Mouse (Mus musculus) hematopoietic stem cell, adult 5-6 weeks (primary cell): ENCODE results near the gene Abcf2. TPM values are rescaled to one million over a fixed set of nuclear protein-coding genes. Genes with fewer than 3 reads are reported as not detected.
A peak's percentile ranks its signal among the peaks of the same experiment; 100 is the strongest.

Experiments
- ATAC-seq, 2 experiments: fragments of 125-278 bp in 1 of 2; replicated peaks in 1 of 2; 2 replicates each; pipeline ENCODE4 v1.8.0; 2016 to 2017; ENCODE audit warnings: inconsistent platforms in 2 of 2, mild to moderate bottlenecking in 2 of 2, moderate number of reproducible peaks in 2 of 2, low read depth in 1 of 2, moderate TSS enrichment in 1 of 2; ENCODE audit not compliant: low FRiP score in 2 of 2, poor library complexity in 2 of 2, severe bottlenecking in 2 of 2, insufficient read depth in 1 of 2, low TSS enrichment in 1 of 2
- total RNA-seq: library from RNA; stranded (forward); fragments of 172-1452, 232-1000 nt; gene quantifications from 2 replicates; pipeline ENCODE4 v1.2.3, GENCODE M21; 2017

Gene Abcf2
- total RNA-seq, result 75.0 and 89.8 TPM in 2 replicates

- ATAC-seq, result peak; percentile 92 to 95
These were observed at the start of gene Abcf2 for GRCm38 (mm10) chr5:24577183-24577929. TSS of gene Abcf2 (minus strand) at chr5:24577467.

DNA sequence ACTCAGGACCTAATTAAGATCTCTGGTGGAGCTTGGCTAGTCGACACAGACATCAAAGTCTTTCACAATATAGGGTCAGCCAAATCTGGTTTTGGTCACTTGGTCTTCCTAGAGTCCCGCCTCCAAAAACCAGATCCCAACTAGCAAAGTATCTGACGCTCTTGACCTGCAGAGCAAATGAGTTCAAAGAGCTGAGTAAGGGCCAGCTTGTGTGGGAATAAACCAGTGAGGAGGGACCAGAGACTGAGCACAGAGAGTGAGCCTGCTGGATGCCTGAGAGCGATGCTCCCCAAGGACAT is 47.5 kb upstream of the Abcf2 start:
- ATAC-seq, result no peak

DNA sequence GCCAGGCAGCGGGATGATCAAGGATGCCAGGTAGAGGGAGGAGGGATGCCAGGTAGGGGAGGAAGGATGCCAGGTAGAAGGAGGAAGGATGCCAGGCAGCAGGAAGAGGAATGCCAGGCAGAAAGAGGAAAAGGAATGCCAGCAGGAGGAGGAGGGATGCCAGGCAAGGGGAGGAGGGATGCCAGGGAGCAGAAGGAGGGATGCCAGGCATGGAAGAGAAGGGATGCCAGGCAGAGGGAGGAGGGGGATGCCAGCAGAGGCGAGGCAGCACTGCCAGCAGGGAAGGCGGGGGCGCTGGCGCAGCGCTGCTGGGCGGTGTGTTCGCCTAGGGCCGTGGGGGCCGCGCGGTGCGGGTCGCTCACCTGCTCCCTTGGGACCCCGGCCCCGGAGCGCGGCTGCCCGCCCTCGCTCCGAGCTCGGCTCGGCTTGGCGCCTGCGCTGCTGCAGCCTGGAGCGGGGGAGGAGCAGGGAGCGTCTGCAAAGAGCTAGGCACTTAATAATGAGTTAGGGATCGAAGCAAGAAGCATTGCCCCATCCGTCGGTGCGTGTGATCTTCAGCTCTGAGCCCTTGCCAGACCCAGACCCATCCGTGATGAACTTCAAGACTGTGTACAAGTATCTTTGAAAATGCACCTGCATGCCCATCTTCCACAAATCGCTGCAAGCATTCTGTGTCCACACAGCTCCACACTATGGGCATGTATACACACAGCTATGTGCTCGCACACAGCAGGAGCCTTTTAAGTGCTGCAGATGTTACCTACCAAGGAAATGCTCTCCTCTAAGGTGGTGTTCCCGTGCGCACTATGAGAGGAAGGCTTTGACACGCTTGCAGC is 46.9 kb upstream of the Abcf2 start, which contains the start of gene Smarcd3:
Gene Smarcd3, minus strand, starts transcription at position 426 of the 836 bp plus-strand sequence.
- ATAC-seq, result peak in 1 of 2 experiments; percentile 47; a peak in 1 of 4 replicates

DNA sequence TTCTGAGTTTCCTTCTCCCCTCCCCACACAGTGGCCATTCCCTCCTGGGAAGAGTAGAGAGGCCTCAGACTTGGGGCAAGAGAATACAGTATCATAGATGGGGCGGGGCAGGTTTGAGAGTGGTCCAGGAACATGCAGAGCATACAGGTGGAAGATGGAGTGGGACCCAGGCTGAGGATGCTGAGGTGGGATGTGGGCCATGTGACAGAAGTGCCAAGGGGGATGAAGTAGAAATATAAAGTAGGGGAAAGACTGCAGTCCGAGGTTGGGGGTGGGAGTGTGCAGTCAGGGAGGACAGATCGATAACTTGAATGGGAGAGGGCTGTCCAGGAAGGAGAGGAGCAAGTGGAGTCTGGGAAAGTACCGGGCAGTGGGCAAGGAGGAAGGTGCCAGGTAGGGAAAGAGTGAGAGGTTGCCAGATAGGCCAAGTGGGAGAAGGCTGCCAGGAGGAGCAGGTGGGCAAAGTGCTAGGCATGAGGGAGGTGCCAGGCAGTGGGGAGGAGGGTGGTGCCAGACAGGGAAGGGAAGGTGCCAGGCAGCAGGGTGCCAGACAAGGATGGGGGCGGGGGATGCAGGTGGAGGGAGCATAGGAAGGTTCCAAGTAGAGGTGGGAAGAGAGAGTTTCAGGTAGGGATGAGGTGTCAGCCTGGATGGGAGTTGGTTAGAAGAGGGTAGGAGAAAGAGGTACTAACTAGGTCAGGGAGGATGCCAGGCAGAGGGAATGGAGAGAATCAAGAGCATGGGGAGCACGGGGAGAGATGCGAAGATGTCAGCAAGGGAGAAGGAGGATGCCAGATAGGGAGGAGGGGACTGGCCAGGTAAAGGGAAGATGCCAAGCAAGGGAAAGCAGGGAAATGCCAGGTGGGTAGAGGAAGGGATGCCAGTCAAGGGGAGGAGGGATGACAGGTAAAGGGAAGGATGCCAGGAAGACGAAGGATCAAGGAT is 46.0 kb upstream of the Abcf2 start:
- ATAC-seq, result no peak

DNA sequence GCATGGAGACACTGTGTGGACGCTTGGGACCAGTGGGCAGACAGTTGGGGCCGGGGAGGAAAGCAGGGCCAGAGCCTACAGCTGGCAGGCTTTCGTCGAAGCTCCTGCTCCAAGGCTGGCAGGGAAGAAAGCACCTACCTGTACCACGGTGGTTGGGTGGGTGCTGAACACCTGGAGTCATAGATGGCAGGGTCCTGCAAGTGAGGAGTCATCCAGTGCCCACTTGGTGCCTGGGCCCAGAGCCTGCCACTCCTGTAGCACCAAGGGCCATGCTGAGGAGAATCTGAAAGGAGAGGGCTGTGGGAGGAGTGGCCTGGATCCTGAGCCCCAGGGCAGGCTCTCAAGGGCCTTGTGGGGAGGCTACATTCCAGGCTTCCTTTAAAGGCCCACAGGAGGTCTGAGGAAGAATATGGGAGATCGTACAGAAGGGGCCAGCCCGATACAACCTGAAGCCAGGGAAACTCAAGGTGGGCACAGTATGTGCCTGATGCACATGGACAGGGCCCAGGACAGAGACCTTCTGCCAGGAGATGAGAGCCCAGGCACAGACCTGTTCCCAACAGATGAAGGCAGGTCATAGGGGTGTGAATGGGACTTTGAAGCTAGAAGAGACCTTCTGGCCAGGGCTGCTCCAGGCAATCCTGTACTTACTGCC is 45.2 kb upstream of the Abcf2 start:
- ATAC-seq, result no peak

DNA sequence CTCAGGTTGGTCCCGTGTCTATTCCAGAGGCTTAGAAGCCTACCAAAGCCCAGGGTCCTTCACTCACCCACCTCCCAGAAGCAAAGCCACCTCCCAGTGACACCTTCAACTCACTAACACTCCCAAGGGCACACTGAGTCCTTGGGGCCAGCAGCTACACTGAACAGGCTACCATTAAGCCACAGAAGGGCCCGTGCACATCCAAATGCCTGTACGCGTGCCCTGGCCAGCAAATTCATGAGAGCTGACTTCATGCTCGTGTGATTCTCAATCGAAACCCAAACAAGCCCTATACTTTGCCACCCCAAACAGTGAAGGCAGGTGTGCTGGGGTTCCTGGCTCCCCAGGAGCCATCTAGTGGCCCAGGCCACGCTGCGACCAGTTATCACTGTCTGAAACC is 43.4 kb upstream of the Abcf2 start:
- ATAC-seq, result no peak

DNA sequence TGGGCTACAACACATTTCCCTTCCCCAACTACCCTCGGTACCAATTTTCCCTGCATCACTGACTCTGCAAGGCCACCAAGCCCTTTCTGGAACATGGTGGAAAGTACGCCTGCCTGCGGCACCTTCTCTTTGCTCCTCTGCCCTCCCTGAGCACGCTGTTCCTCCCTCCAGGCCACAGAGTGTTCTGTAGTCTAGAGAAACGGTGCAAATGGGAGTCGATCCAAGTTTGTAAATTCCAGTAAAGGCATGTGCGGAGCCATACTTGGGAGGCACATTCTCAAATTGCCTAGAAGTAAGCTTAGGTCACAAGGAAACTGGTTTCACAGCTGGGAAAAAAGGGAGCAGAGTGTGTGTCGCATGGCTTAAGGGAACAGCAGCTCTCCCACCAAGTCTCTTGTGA is 42.8 kb upstream of the Abcf2 start:
- no peak for ATAC-seq

GRCm38 (mm10) chr5:24618921-24619320 is 41.7 kb upstream of the Abcf2 start:
- no peak for ATAC-seq

DNA sequence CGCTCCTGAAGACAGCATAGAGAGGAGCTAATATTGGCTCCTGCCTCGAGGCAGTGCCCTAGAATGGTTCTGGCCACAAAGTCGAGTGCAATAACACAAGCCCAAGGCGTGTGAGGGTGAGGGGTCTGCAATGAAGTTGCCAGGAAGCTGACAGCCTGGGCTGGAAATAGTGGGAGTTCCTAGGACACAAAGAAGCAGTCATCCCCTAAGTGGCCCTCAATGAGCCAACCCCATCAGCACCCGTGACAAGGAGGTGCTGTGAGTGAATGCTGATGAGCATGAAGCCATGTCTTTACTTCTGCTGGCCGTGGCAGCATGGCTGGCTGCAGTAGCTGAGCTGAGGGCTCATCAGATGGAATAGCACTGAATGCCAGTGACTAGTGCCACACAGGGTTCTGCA is 37.8 kb upstream of the Abcf2 start:
- no peak for ATAC-seq

DNA sequence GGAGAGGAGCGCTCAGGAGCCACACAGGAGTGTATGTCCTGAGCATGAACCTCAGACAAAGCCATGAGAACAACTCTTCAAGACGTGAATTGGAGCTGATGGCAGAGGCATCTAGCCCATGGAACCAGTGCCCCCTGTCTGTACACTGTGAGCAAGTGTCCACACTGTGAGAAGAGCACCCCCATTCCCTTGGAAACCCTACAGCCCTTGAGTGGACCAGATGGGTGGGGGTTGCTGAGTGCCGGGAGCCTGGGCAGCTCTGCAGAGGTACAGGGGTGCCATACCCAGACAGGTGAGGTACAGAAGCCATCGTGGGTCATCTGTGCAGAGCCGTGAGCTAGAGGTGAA is 35.0 kb upstream of the Abcf2 start:
- ATAC-seq, result no peak

DNA sequence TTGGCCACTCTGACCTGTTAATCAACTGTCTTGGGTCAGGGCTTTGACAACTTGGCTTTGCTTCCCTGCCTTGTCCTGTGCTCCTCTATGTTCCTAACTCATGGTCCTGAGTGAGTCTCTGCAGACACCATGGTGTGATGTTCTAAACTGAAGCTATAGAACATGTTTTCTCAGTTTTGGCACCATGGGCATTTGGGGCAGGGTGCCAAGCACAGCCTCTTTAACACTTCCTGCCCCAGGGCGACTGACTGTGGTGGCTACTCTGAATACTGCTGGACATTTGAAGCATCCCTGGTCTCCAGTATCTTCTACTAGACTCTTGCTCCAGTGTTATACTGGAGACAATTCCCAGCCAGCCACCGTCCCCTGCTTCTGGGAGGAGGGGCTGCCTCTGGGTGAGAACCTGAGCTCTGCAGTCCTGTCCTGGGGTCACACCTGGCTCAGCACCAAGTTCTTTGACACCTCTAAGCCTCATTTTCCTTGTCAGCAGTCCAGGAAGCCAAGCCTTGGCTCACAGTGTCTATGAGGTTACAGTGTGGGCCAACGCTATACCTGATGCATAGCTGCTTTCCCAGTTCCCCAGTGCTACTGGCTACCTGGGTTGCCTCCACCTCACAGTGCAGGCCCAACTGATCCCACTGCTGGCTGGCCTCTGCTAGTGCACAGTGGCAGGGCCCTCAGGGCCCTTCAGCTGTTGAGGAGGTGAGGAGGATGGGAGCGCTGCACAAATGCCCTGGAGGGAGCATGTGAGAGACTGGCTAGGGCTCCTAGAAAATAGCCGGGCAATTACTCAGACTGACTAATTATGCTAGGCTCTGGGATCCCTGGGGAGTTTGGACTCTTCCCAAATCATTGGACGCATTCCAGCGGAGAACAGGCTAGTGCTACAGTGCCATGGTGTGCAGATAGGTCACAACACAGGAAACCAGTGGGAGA is 34.4 kb upstream of the Abcf2 start:
- no peak for ATAC-seq

DNA sequence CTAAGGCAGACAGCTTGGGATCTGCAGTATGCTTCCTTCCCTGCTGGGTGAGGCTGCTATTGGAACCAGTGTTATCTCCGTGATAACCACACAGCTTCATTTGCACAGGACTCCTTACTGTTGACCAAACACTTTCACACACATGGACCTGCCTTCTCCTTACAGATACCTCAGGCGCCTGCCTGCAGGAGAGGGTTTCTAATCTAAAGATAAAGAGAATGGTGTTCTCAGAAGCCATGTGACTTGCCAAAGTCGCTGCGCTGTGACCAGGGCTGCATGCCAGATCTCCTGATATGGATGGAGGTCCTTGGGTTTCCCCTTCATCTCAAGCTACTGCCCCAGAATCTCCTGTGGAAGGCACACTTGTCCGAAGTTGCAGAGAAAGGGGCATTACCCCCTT is 32.1 kb upstream of the Abcf2 start:
- ATAC-seq, result no peak

DNA sequence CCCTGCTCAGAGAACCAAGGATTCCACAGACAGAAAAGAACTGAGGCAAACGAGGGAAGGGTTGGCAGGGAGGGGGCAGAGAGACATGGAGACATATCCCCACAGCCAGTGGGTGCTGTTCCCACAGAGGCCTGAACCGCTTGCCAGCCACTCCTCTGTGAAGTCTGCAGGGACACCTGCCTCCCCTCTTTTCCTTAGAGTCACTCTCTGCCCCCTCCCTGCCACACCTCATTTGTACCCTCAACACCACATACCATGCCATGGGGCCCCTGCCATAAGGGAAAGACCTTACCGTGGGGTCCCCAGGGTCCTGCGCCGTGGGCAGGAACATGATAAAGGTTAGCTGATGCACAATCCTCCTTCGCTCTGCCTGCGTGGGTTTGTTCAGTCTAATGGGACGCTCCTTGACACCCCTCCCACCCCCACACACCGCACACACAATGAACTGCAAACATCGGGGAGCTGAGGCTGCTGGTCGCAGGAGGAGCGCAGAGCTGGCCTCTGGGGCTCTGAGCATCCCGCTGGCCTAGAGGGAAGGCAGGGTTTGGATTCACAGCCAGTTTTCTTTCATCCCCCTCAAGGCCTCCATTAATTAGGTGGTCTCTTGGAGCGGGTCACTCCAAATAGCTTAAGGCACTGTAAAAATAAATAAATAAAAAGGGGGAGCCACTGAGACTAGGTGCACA is 28.9 kb upstream of the Abcf2 start:
- ATAC-seq, result no peak

DNA sequence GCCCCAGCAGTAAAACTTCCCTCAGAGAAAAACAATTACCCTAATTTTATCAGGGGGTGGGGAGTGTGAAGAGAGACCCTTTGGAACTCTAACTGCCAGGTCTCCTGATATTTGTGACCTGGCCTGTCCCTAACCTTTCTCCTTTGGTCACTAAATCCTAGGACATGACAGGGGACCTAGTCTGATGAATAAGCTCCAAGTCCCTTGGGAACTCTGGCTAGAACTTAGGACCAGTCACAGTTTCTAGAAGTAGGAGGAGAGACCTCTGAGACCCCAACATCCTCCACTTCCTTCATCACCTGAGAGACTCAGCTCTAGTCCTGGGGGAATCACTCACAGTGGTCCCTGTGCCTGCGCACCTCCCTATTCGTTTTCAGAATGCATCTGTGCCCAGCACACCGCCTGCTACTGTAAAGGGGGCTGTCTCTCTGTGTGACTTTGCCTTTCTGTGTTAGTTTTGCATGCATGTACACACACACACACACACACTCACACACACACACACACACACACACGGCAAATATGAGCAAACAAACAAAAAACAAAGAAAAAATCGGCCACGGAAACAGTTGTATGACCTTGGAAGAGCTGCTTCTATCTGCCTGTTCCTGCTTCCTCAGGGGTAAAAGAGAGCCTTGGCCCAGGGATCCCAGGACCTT is 28.2 kb upstream of the Abcf2 start:
- ATAC-seq, result no peak

DNA sequence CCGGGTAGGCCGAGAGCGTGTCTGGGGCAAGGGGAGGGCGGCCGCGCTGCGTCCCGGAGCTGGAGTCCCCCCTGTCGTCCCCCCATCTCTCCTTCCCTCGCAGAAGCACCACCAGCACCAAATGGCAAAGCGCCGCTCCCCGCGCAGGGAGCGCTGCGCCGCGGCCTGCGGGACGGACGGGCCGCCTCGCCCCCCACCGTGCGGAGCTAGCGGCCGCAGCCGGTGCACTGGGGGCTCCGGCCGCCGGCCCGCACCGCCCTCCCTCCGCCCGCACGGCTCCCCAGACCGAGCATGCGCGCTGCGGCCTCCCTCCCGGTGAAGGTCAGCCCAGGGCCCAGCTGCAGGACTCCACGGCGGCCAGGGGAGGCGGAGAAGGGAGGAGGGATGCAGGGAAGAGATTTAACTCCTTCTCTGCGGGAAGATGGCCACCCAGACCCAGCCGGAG is 27.4 kb upstream of the Abcf2 start:
- ATAC-seq, result no peak; a peak in 1 of 4 replicates
